Mouse (Mus musculus) embryonic facial prominence, embryonic 14.5 days (tissue): ENCODE results near the gene Med12l. TPM values are rescaled to one million over a fixed set of nuclear protein-coding genes. Genes with fewer than 3 reads are reported as not detected.

ENCODE experiments used
- ATAC-seq: fragments of 200-750 bp; cut with Nextera tagmentation; 2 replicates; pipeline ENCODE4 v1.8.0; 2017; ENCODE audit warnings: low read depth, moderate number of reproducible peaks, moderate TSS enrichment
- DNase-seq: peaks from one replicate; pipeline ENCODE4 v3.0.0-alpha.2; 2015; ENCODE audit warnings: low spot score
- H3K27ac ChIP-seq: fragments of 300-500 bp; sonication (generic); replicated peaks from 2 replicates; pipeline ENCODE4 v1.5.1; 2014; ENCODE audit warnings: low read depth, mild to moderate bottlenecking, low read length, moderate library complexity
- H3K27me3 ChIP-seq: fragments of 300-500 bp; sonication (generic); replicated peaks from 2 replicates; pipeline ENCODE4 v1.6.1; 2014; ENCODE audit warnings: low read length; ENCODE audit not compliant: control insufficient read depth, insufficient read depth
- H3K36me3 ChIP-seq: fragments of 300-500 bp; sonication (generic); 2 replicates; pipeline ENCODE4 v1.6.1; 2014; ENCODE audit warnings: low read length, mixed read lengths; ENCODE audit not compliant: control insufficient read depth, insufficient read depth
- H3K4me1 ChIP-seq: fragments of 300-500 bp; sonication (generic); 2 replicates; pipeline ENCODE4 v1.6.1; 2014; ENCODE audit warnings: antibody characterized with exemption, low read length; ENCODE audit not compliant: control insufficient read depth, insufficient read depth
- H3K4me2 ChIP-seq: fragments of 300-500 bp; sonication (generic); 2 replicates; pipeline ENCODE4 v1.6.1; 2014; ENCODE audit warnings: low read depth, mild to moderate bottlenecking, low read length, moderate library complexity, mixed read lengths
- H3K4me3 ChIP-seq: fragments of 300-500 bp; sonication (generic); 2 replicates; pipeline ENCODE4 v1.5.1; 2014; ENCODE audit warnings: low read depth, mild to moderate bottlenecking, low read length
- H3K9ac ChIP-seq: fragments of 300-500 bp; sonication (generic); 2 replicates; pipeline ENCODE4 v1.6.1; 2014; ENCODE audit warnings: low read depth, mild to moderate bottlenecking, low read length, moderate library complexity, mixed read lengths
- H3K9me3 ChIP-seq: fragments of 300-500 bp; sonication (generic); 2 replicates; pipeline ENCODE4 v1.6.1; 2016; ENCODE audit warnings: low read length; ENCODE audit not compliant: control insufficient read depth
- WGBS: fragments of 180-500 bp; shearing (Covaris S2); extraction: QIAGEN DNeasy Blood & Tissue Kit; methylation state at CpG from one replicate; pipeline ENCODE4 v1.1.7; 2014; 5-methylcytosine and 5-hydroxymethylcytosine counted together
- polyA plus RNA-seq: library from polyadenylated mRNA; unstranded; fragments of >200 nt; fragmentation: Nextera tagmentation; extraction: Ambion mirVana; gene quantifications from 2 replicates; pipeline ENCODE4 v1.2.1, GENCODE M21; 2014

Med12l gene
- polyA plus RNA-seq, 1 experiment from 2014 or later: 3.3 TPM

GRCm38 (mm10) chr3:59145194-59145593 is 139.6 kb downstream of the Med12l start:
- no peaks in the 10 kb centered on the region for H3K9me3 ChIP-seq
- H3K4me2 ChIP-seq: no peak overlapping the region
- no peak for ATAC-seq
- DNase-seq: no peak
- WGBS: 63% methylated on average over 5 of the region's 5 CpGs
- H3K27ac ChIP-seq: no peak overlapping the region
- no peaks in the 10 kb centered on the region for H3K27me3 ChIP-seq
- H3K9ac ChIP-seq: no peak overlapping the region
- no peaks in the 10 kb centered on the region for H3K4me1 ChIP-seq
- H3K36me3 ChIP-seq: no peaks in the 10 kb centered on the region
- H3K4me3 ChIP-seq: no peak overlapping the region

- ATAC-seq (no peak), DNase-seq (no peak)
- Histone ChIP-seq H3K27ac (no peak overlapping the region), H3K4me2 (no peak overlapping the region), H3K9me3 (no peaks in the 10 kb centered on the region), H3K4me3 (no peak overlapping the region), H3K27me3 (no peaks in the 10 kb centered on the region), H3K9ac (no peak overlapping the region), H3K4me1 (no peaks in the 10 kb centered on the region), H3K36me3 (no peaks in the 10 kb centered on the region)
Observed at GRCm38 (mm10) chr3:59149646-59150045, 144.0 kb downstream of the Med12l start.

- no peak overlapping the region for H3K9ac ChIP-seq
- no peak for ATAC-seq
- no peak for DNase-seq
- H3K4me2 ChIP-seq: no peak overlapping the region
- no peaks in the 10 kb centered on the region for H3K36me3 ChIP-seq
- H3K4me1 ChIP-seq: no peaks in the 10 kb centered on the region
- no peaks in the 10 kb centered on the region for H3K9me3 ChIP-seq
- 89% methylated on average over 2 of the region's 2 CpGs for WGBS
- H3K4me3 ChIP-seq: no peak overlapping the region
- no peak overlapping the region for H3K27ac ChIP-seq
- no peaks in the 10 kb centered on the region for H3K27me3 ChIP-seq
Observed at GRCm38 (mm10) chr3:59150624-59151023, 145.0 kb downstream of the Med12l start.

GRCm38 (mm10) chr3:59153424-59153823 is 147.8 kb downstream of the Med12l start, which contains the start of gene P2ry14:
TSS of gene P2ry14 (minus strand) at chr3:59153618.
- Histone ChIP-seq H3K4me2 (no peak within 1 kb of the TSS), H3K36me3 (no peaks in the 10 kb centered on the region), H3K4me1 (no peaks in the 10 kb centered on the region), H3K9me3 (no peaks in the 10 kb centered on the region), H3K9ac (no peak within 1 kb of the TSS), H3K4me3 (no peak within 1 kb of the TSS), H3K27ac (no peak within 1 kb of the TSS), H3K27me3 (no peaks in the 10 kb centered on the region)
- 82% methylated on average over 5 of the region's 5 CpGs for WGBS
- no peak for ATAC-seq
- no peak for DNase-seq

- no peak overlapping the region for H3K4me2 ChIP-seq
- ATAC-seq (no peak), DNase-seq (no peak)
- H3K4me3 ChIP-seq: no peak overlapping the region
- no peaks in the 10 kb centered on the region for H3K27me3 ChIP-seq
- no peak overlapping the region for H3K9ac ChIP-seq
- no peaks in the 10 kb centered on the region for H3K36me3 ChIP-seq
- H3K27ac ChIP-seq: no peak overlapping the region
- H3K9me3 ChIP-seq: no peaks in the 10 kb centered on the region
- 37% methylated on average over 2 of the region's 2 CpGs for WGBS
- H3K4me1 ChIP-seq: no peaks in the 10 kb centered on the region
Observed at GRCm38 (mm10) chr3:59154888-59155287, 149.3 kb downstream of the Med12l start.

GRCm38 (mm10) chr3:59155404-59155803 is 149.8 kb downstream of the Med12l start:
- Histone ChIP-seq H3K27ac (no peak overlapping the region), H3K4me3 (no peak overlapping the region), H3K9me3 (no peaks in the 10 kb centered on the region), H3K4me2 (no peak overlapping the region), H3K4me1 (no peaks in the 10 kb centered on the region), H3K36me3 (no peaks in the 10 kb centered on the region), H3K27me3 (no peaks in the 10 kb centered on the region), H3K9ac (no peak overlapping the region)
- 87% methylated on average over 6 of the region's 6 CpGs for WGBS
- no peak for DNase-seq
- no peak for ATAC-seq

GRCm38 (mm10) chr3:59157048-59157447 is 151.4 kb downstream of the Med12l start:
- WGBS: 93% methylated on average over 5 of the region's 5 CpGs
- no peak overlapping the region for H3K4me3 ChIP-seq
- DNase-seq (no peak), ATAC-seq (no peak)
- no peaks in the 10 kb centered on the region for H3K27me3 ChIP-seq
- no peaks in the 10 kb centered on the region for H3K36me3 ChIP-seq
- no peak overlapping the region for H3K27ac ChIP-seq
- no peak overlapping the region for H3K4me2 ChIP-seq
- no peaks in the 10 kb centered on the region for H3K4me1 ChIP-seq
- H3K9ac ChIP-seq: no peak overlapping the region
- no peaks in the 10 kb centered on the region for H3K9me3 ChIP-seq

- ATAC-seq: no peak
- 82% methylated on average over 1 of the region's 1 CpGs for WGBS
- Histone ChIP-seq H3K4me1 (no peaks in the 10 kb centered on the region), H3K27ac (no peak overlapping the region), H3K4me3 (no peak overlapping the region), H3K9ac (no peak overlapping the region), H3K9me3 (no peaks in the 10 kb centered on the region), H3K27me3 (no peaks in the 10 kb centered on the region), H3K36me3 (no peaks in the 10 kb centered on the region), H3K4me2 (no peak overlapping the region)
- DNase-seq: no peak
Observed at GRCm38 (mm10) chr3:59160465-59160864, 154.8 kb downstream of the Med12l start.

- Histone ChIP-seq H3K36me3 (no peaks in the 10 kb centered on the region), H3K27me3 (no peaks in the 10 kb centered on the region), H3K9me3 (no peaks in the 10 kb centered on the region), H3K4me1 (peaks cover 4% of the 10 kb centered on the region; the same call in 1 of the 2 replicates), H3K27ac (no peak overlapping the region), H3K4me3 (no peak overlapping the region), H3K4me2 (no peak overlapping the region), H3K9ac (no peak overlapping the region)
- peak; percentile 53 for DNase-seq
- ATAC-seq: no peak
- 62% methylated on average over 2 of the region's 2 CpGs for WGBS
Observed at GRCm38 (mm10) chr3:59167417-59168054, 161.9 kb downstream of the Med12l start.
